Mouse (Mus musculus) kidney, postnatal 0 days (tissue): Measurements from ENCODE around the gene Zzz3. TPM values are rescaled to one million over a fixed set of nuclear protein-coding genes. Genes with fewer than 3 reads are reported as not detected.

Experiments used
- ATAC-seq: fragments of 200-750 bp; cut with Nextera tagmentation; replicated peaks from 2 replicates; pipeline ENCODE4 v1.8.0; 2017; ENCODE audit warnings: low read depth, moderate number of reproducible peaks, moderate TSS enrichment, moderate library complexity; ENCODE audit not compliant: low FRiP score
- DNase-seq: peaks from one replicate; pipeline ENCODE4 v3.0.0-alpha.2; 2016; ENCODE audit warnings: low spot score
- H3K27ac ChIP-seq: fragments of 300-500 bp; sonication (generic); 2 replicates; pipeline ENCODE4 v1.5.1; 2014; ENCODE audit warnings: mild to moderate bottlenecking
- H3K27me3 ChIP-seq: fragments of 300-500 bp; sonication (generic); 2 replicates; pipeline ENCODE4 v1.6.1; 2014; ENCODE audit warnings: low read length, mixed read lengths; ENCODE audit not compliant: insufficient read depth
- H3K36me3 ChIP-seq: fragments of 300-500 bp; sonication (generic); 2 replicates; pipeline ENCODE4 v1.6.1; 2014; ENCODE audit warnings: low read length, mixed read lengths; ENCODE audit not compliant: insufficient read depth
- H3K4me1 ChIP-seq: fragments of 300-500 bp; sonication (generic); replicated peaks from 2 replicates; pipeline ENCODE4 v1.6.1; 2014; ENCODE audit warnings: antibody characterized with exemption, low read length, mixed read lengths; ENCODE audit not compliant: insufficient read depth
- H3K4me2 ChIP-seq: fragments of 300-500 bp; sonication (generic); 2 replicates; pipeline ENCODE4 v1.6.1; 2014; ENCODE audit warnings: mild to moderate bottlenecking, low read length, moderate library complexity, mixed read lengths
- H3K4me3 ChIP-seq: fragments of 300-500 bp; sonication (generic); replicated peaks from 2 replicates; pipeline ENCODE4 v1.5.1; 2014; ENCODE audit warnings: low read depth, low read length
- H3K9ac ChIP-seq: fragments of 300-500 bp; sonication (generic); 2 replicates; pipeline ENCODE4 v1.6.1; 2014; ENCODE audit warnings: low read depth, low read length
- H3K9me3 ChIP-seq: fragments of 300-500 bp; sonication (generic); replicated peaks from 2 replicates; pipeline ENCODE4 v1.6.1; 2016; ENCODE audit warnings: low read length, inconsistent platforms, mixed read lengths
- CTCF ChIP-seq: IDR thresholded peaks from 2 replicates; pipeline ENCODE4 v1.5.1; 2016; ENCODE audit warnings: antibody characterized with exemption, low read depth, mild to moderate bottlenecking, moderate library complexity
- WGBS: fragments of 180-500 bp; shearing (Covaris S2); extraction: QIAGEN DNeasy Blood & Tissue Kit; methylation state at CpG from one replicate; pipeline ENCODE4 v1.1.7; 2014; 5-methylcytosine and 5-hydroxymethylcytosine counted together
- polyA plus RNA-seq: library from polyadenylated mRNA; unstranded; fragments of >200 nt; fragmentation: Nextera tagmentation; extraction: Ambion mirVana; gene quantifications from 2 replicates; pipeline ENCODE4 v1.2.1, GENCODE M21; 2015

Zzz3 gene
- polyA plus RNA-seq, 1 experiment from 2014 or later, result 44.4 TPM

- 3% methylated on average over 14 of the region's 16 CpGs for WGBS
- H3K4me2 ChIP-seq, result peak overlapping the region; percentile 65
- H3K9ac ChIP-seq, result peak overlapping the region; percentile 53; the same call in 1 of the 2 replicates
- peak; percentile 75 for ATAC-seq
- 0 out of 2 replicates have a peak, but pooled peaks cover 3% of the 10 kb centered on the region for H3K4me1 ChIP-seq
- no peaks in the 10 kb centered on the region for H3K27me3 ChIP-seq
- H3K9me3 ChIP-seq, result no peaks in the 10 kb centered on the region
- DNase-seq, result peak; percentile 89
- H3K36me3 ChIP-seq, result no peaks in the 10 kb centered on the region
- TF ChIP-seq CTCF, result no peak
- H3K27ac ChIP-seq, result peak overlapping the region; percentile 65; the same call in 1 of the 2 replicates
- peak overlapping the region; percentile 43 for H3K4me3 ChIP-seq
Observed at GRCm38 (mm10) chr3:152478599-152479435, 83.5 kb downstream of the Zzz3 start.

- no peaks in the 10 kb centered on the region for H3K27me3 ChIP-seq
- no peak overlapping the region for H3K9ac ChIP-seq
- ATAC-seq, result no peak
- no peak for TF ChIP-seq CTCF
- no peak overlapping the region for H3K4me3 ChIP-seq
- 93% methylated on average over 6 of the region's 6 CpGs for WGBS
- DNase-seq, result no peak
- H3K36me3 ChIP-seq, result no peaks in the 10 kb centered on the region
- no peak overlapping the region for H3K4me2 ChIP-seq
- H3K4me1 ChIP-seq, result peaks cover 8% of the 10 kb centered on the region; the same call in 1 of the 2 replicates
- no peak overlapping the region for H3K27ac ChIP-seq
- no peaks in the 10 kb centered on the region for H3K9me3 ChIP-seq
Observed at GRCm38 (mm10) chr3:152480336-152480735, 85.1 kb downstream of the Zzz3 start.

GRCm38 (mm10) chr3:152482182-152482581, 86.9 kb downstream of the Zzz3 start:
- no peak for TF ChIP-seq CTCF
- WGBS, result 78% methylated on average over 8 of the region's 8 CpGs

GRCm38 (mm10) chr3:152483800-152484199, 88.5 kb downstream of the Zzz3 start:
- DNase-seq (peak; percentile 34), ATAC-seq (no peak)
- no peaks in the 10 kb centered on the region for H3K36me3 ChIP-seq
- 37% methylated on average over 7 of the region's 7 CpGs for WGBS
- H3K4me2 ChIP-seq, result no peak overlapping the region
- H3K4me1 ChIP-seq, result peaks cover 8% of the 10 kb centered on the region; the same call in 1 of the 2 replicates
- no peaks in the 10 kb centered on the region for H3K9me3 ChIP-seq
- no peak for TF ChIP-seq CTCF
- no peak overlapping the region for H3K4me3 ChIP-seq
- H3K9ac ChIP-seq, result no peak overlapping the region
- peak overlapping the region; percentile 70 for H3K27ac ChIP-seq
- no peaks in the 10 kb centered on the region for H3K27me3 ChIP-seq

More at GRCm38 (mm10) chr3:152482182-152482581, 86.9 kb downstream of the Zzz3 start:
- Histone ChIP-seq H3K4me3 (no peak overlapping the region), H3K4me1 (peaks cover 8% of the 10 kb centered on the region; the same call in 1 of the 2 replicates), H3K27me3 (no peaks in the 10 kb centered on the region), H3K9ac (no peak overlapping the region), H3K4me2 (no peak overlapping the region), H3K36me3 (no peaks in the 10 kb centered on the region), H3K27ac (no peak overlapping the region), H3K9me3 (no peaks in the 10 kb centered on the region)
- DNase-seq (no peak), ATAC-seq (no peak)

GRCm38 (mm10) chr3:152484206-152484605, 88.9 kb downstream of the Zzz3 start:
- H3K9me3 ChIP-seq, result no peaks in the 10 kb centered on the region
- no peak overlapping the region for H3K4me3 ChIP-seq
- WGBS, result 40% methylated on average over 6 of the region's 6 CpGs
- H3K27ac ChIP-seq, result peak overlapping the region; percentile 70; the same call in 1 of the 2 replicates
- H3K4me1 ChIP-seq, result peaks cover 8% of the 10 kb centered on the region; the same call in 1 of the 2 replicates
- DNase-seq, result peak; percentile 86
- H3K36me3 ChIP-seq, result no peaks in the 10 kb centered on the region
- ATAC-seq, result no peak
- no peak for TF ChIP-seq CTCF
- no peaks in the 10 kb centered on the region for H3K27me3 ChIP-seq
- no peak overlapping the region for H3K9ac ChIP-seq
- H3K4me2 ChIP-seq, result no peak overlapping the region

- TF ChIP-seq CTCF, result no peak
- no peaks in the 10 kb centered on the region for H3K27me3 ChIP-seq
- H3K9me3 ChIP-seq, result no peaks in the 10 kb centered on the region
- H3K9ac ChIP-seq, result no peak overlapping the region
- no peak overlapping the region for H3K4me3 ChIP-seq
- 0 out of 2 replicates have a peak, but pooled peaks have one; percentile 19 for ATAC-seq
- 78% methylated on average over 4 of the region's 4 CpGs for WGBS
- H3K36me3 ChIP-seq, result no peaks in the 10 kb centered on the region
- no peak for DNase-seq
- no peak overlapping the region for H3K27ac ChIP-seq
- peaks cover 4% of the 10 kb centered on the region; the same call in 1 of the 2 replicates for H3K4me1 ChIP-seq
- H3K4me2 ChIP-seq, result no peak overlapping the region
Observed at GRCm38 (mm10) chr3:152488964-152489363, 93.7 kb downstream of the Zzz3 start.
